Mouse (Mus musculus): ENCODE measurements around the gene Lck. TPM values are rescaled to one million over a fixed set of nuclear protein-coding genes. Genes with fewer than 3 reads are reported as not detected.
"Not testable (repeated sequence)": the region's sequence is repeated elsewhere in the genome, so short reads cannot be mapped to it uniquely, and the experiment has no call there.

The Lck gene
- polyA plus RNA-seq, 1 experiment from 2014 or later: 9.5 TPM

GRCm38 (mm10) chr4:129547631-129548030, 25.8 kb downstream of the Lck start:
- H3K4me1 ChIP-seq; H3K36me3 ChIP-seq; H3K27me3 ChIP-seq; H3K9me3 ChIP-seq; H3K4me3 ChIP-seq; H3K9ac ChIP-seq; H3K27ac ChIP-seq; H3K4me2 ChIP-seq; ATAC-seq (ENCODE audit: insufficient number of reproducible peaks, insufficient read depth, low FRiP score, low TSS enrichment, low read depth): not testable (repeated sequence)
- 86% methylated on average over 4 of the region's 4 CpGs for WGBS

DNA sequence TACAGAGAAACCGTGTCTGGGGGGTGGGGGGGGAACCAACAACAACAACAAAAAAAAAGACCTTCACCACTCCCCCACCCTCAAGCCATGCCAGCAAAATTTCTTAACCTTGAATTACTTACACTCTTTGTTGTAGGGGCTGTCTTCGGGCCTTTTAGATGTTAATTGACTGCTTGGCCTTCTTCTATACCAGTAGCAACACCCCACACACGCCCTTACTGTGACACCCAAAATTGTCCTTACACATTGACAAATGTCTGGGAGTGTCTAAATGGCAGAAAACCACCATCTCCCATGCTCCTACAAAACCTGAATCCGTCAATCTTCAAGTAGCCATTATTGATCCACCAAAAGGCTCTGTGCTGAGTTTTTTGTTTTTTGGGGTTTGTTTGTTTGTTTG, 29.3 kb downstream of the Lck start:
- no peak overlapping the region for H3K9ac ChIP-seq
- no peaks in the 10 kb centered on the region for H3K9me3 ChIP-seq
- H3K4me2 ChIP-seq: no peak overlapping the region
- WGBS: 85% methylated on average over 4 of the region's 4 CpGs
- H3K4me1 ChIP-seq: peaks cover 9% of the 10 kb centered on the region
- no peaks in the 10 kb centered on the region for H3K27me3 ChIP-seq
- no peak overlapping the region for H3K4me3 ChIP-seq
- H3K36me3 ChIP-seq: peaks cover 11% of the 10 kb centered on the region
- no peak overlapping the region for H3K27ac ChIP-seq
- no peak for ATAC-seq (ENCODE audit: insufficient number of reproducible peaks, insufficient read depth, low FRiP score, low TSS enrichment, low read depth)

GRCm38 (mm10) chr4:129542592-129543141, 30.8 kb downstream of the Lck start, which contains the start of gene Hdac1:
Hdac1 (minus strand) TSS chr4:129542713.
- WGBS: under 1% methylated on average over 46 of the region's 46 CpGs
- Histone ChIP-seq H3K4me3 (peak within 1 kb of the TSS; percentile 78), H3K4me1 (peaks cover 9% of the 10 kb centered on the region), H3K27ac (peak within 1 kb of the TSS; percentile 85), H3K9ac (peak within 1 kb of the TSS; percentile 91), H3K36me3 (peaks cover 17% of the 10 kb centered on the region), H3K27me3 (no peaks in the 10 kb centered on the region), H3K4me2 (peak within 1 kb of the TSS; percentile 72), H3K9me3 (no peaks in the 10 kb centered on the region)
- ATAC-seq (ENCODE audit: insufficient number of reproducible peaks, insufficient read depth, low FRiP score, low TSS enrichment, low read depth): peak; percentile 99

DNA sequence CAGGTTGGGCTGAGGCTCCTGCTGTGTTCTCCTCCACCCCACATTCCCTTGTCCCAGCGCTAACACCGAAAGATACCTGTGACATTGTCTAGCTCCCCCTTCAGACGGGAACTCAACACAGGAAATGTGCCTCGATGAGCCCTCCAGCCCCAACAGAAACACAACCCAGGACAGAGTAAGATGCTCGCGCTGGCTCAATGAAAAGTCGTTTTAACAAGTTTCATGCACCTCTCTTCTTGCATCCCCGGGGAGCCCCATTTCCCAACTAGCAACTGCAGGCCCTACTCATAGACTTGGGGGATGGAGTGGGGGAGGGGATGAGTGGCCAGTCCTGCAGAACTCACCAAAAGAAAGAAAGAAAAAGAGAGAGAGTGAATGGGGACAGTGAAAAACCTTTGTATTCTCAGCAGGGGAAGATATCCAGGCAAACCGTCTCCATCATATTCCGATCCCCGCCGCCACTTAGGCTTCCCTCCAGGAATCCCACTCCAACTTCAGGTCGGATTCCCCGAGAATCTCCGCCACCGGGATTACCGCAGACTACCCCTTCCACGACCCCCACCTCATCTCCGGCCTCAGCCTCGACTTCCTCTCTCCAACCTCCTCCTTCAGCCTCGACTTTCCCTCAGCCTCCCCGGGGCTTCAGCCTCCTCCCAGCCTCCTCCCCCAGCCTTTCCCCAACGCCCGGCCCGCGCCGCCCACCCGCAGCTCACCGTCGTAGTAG, 31.4 kb downstream of the Lck start:
- H3K36me3 ChIP-seq: peaks cover 23% of the 10 kb centered on the region

GRCm38 (mm10) chr4:129540012-129540411, 33.4 kb downstream of the Lck start:
- 94% methylated on average over 6 of the region's 6 CpGs for WGBS

More for the DNA sequence above, 31.4 kb downstream of the Lck start:
- peak overlapping the region; percentile 78 for H3K4me3 ChIP-seq
- WGBS: under 1% methylated on average over 30 of the region's 30 CpGs
- H3K27ac ChIP-seq: peak overlapping the region; percentile 85
- H3K4me2 ChIP-seq: peak overlapping the region; percentile 72
- peaks cover 9% of the 10 kb centered on the region for H3K4me1 ChIP-seq
- no peaks in the 10 kb centered on the region for H3K9me3 ChIP-seq
- ATAC-seq (ENCODE audit: insufficient number of reproducible peaks, insufficient read depth, low FRiP score, low TSS enrichment, low read depth): no peak
- no peaks in the 10 kb centered on the region for H3K27me3 ChIP-seq
- peak overlapping the region; percentile 91 for H3K9ac ChIP-seq

GRCm38 (mm10) chr4:129528901-129529300, 44.5 kb downstream of the Lck start:
- not testable (repeated sequence) for H3K9me3 ChIP-seq; H3K4me3 ChIP-seq; H3K4me1 ChIP-seq; H3K4me2 ChIP-seq; H3K9ac ChIP-seq; H3K27ac ChIP-seq; H3K27me3 ChIP-seq; ATAC-seq (ENCODE audit: insufficient number of reproducible peaks, insufficient read depth, low FRiP score, low TSS enrichment, low read depth)
- peaks cover 85% of the 10 kb centered on the region for H3K36me3 ChIP-seq
- 92% methylated on average over 6 of the region's 6 CpGs for WGBS

More at GRCm38 (mm10) chr4:129540012-129540411, 33.4 kb downstream of the Lck start:
- H3K27me3 ChIP-seq: no peaks in the 10 kb centered on the region
- H3K4me1 ChIP-seq: peaks cover 9% of the 10 kb centered on the region
- H3K27ac ChIP-seq: no peak overlapping the region
- H3K4me2 ChIP-seq: no peak overlapping the region
- H3K4me3 ChIP-seq: no peak overlapping the region
- no peak for ATAC-seq (ENCODE audit: insufficient number of reproducible peaks, insufficient read depth, low FRiP score, low TSS enrichment, low read depth)
- H3K9me3 ChIP-seq: no peaks in the 10 kb centered on the region
- no peak overlapping the region for H3K9ac ChIP-seq
- H3K36me3 ChIP-seq: peaks cover 39% of the 10 kb centered on the region

DNA sequence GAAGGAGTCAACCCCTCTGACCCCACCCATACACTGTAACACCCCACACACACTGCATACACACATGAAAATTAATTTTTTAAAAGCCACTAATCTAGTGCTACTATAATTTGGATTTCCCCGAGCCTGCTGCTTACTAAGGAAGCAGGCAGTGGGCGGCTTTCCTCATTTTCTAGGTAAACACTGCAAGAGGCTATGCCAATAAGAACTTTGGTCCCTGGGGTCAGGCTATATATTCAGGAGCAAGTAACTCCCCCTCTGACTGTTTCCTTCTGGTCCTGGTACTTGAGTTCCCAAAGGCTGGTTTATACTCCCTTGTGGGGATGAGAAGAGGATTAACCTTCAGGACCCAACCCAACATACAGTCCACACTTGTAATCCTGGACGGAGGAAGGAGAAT, 47.6 kb downstream of the Lck start:
- Histone ChIP-seq H3K9me3 (no peaks in the 10 kb centered on the region), H3K36me3 (peaks cover 90% of the 10 kb centered on the region), H3K4me3 (no peak overlapping the region), H3K27ac (no peak overlapping the region), H3K9ac (no peak overlapping the region), H3K4me1 (no peaks in the 10 kb centered on the region), H3K27me3 (no peaks in the 10 kb centered on the region), H3K4me2 (no peak overlapping the region)
- ATAC-seq (ENCODE audit: insufficient number of reproducible peaks, insufficient read depth, low FRiP score, low TSS enrichment, low read depth): no peak
- 85% methylated on average over 3 of the region's 3 CpGs for WGBS

- H3K27me3 ChIP-seq: no peaks in the 10 kb centered on the region
- no peak overlapping the region for H3K4me2 ChIP-seq
- H3K9me3 ChIP-seq: no peaks in the 10 kb centered on the region
- H3K36me3 ChIP-seq: peaks cover 90% of the 10 kb centered on the region
- H3K4me3 ChIP-seq: no peak overlapping the region
- H3K9ac ChIP-seq: no peak overlapping the region
- H3K27ac ChIP-seq: no peak overlapping the region
- no peaks in the 10 kb centered on the region for H3K4me1 ChIP-seq
- 85% methylated on average over 5 of the region's 5 CpGs for WGBS
- no peak for ATAC-seq (ENCODE audit: insufficient number of reproducible peaks, insufficient read depth, low FRiP score, low TSS enrichment, low read depth)
These were observed 48.1 kb downstream of the Lck start for GRCm38 (mm10) chr4:129525338-129525737.

DNA sequence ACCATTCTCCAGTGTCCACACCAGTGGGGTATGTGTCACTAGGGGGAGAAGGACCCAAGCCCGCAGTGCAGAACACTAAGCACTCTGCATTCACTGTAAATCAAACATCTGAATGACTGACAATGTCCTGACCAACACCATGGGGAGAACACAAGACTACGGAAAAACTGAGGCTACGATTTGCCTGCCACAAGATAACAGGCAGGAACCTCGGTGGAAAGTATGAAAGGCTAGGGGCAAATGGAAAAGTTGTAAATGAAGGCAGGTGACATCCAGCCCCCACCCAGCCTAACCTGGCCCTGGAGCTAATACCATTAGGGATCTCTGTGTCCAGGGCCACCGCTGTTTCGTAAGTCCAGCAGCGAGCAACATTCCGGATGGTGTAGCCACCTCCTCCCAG, 54.9 kb downstream of the Lck start:
- Histone ChIP-seq H3K4me3 (no peak overlapping the region), H3K36me3 (peaks cover 82% of the 10 kb centered on the region)
- WGBS: 91% methylated on average over 8 of the region's 8 CpGs

DNA sequence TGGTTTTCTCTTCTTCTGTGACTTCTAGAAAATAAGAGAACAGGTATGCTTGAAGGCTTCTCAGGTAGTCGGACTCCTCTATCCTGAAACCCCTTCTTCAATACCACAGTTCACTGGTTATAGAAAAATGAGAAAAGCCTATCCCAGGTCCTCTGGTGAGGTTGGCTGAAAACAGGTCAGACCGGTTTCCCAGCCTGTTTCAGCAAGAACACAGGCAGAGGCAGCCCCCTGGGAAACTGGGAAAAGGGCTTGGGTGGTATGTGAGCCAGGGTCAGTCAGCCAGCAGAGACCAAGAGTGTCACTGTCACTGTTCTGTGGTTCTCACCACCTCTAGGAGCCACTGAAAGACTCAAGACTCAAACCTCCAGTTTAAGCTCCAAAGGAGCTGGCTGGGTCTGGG, 56.5 kb downstream of the Lck start:
- no peaks in the 10 kb centered on the region for H3K27me3 ChIP-seq

More for the DNA sequence above, 54.9 kb downstream of the Lck start:
- Histone ChIP-seq H3K4me2 (no peak overlapping the region), H3K27me3 (no peaks in the 10 kb centered on the region), H3K27ac (no peak overlapping the region), H3K4me1 (peaks cover 19% of the 10 kb centered on the region), H3K9ac (no peak overlapping the region), H3K9me3 (no peaks in the 10 kb centered on the region)
- ATAC-seq (ENCODE audit: insufficient number of reproducible peaks, insufficient read depth, low FRiP score, low TSS enrichment, low read depth): no peak

DNA sequence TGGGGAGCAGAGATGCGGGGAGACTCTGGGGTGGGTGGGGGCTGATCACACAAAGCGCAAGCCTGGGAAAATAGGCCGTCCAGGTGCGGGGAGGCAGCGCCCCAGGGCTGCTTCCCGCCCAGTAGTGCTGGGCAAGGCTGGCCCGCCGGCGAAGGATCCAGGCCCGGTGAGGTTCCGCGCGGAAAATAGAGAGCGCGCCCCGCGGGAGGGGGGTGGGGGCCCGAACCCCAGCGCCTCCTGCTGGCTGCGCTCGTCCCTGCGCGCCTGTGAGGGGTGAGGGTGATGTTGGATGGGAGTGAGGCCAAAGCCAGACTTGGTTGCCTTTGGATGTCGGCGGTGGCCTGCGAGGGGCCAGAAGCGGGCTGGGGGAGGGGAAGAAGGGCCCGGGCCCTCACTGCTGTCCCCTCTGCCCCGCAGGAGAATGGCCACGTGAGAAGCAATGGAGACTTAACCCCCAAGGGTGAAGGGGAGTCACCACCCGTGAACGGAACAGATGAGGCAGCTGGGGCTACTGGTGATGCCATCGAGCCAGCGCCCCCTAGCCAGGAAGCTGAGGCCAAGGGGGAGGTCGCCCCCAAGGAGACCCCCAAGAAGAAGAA, 59.0 kb downstream of the Lck start:
- Histone ChIP-seq H3K9ac (peak overlapping the region; percentile 100), H3K9me3 (no peaks in the 10 kb centered on the region), H3K36me3 (peaks cover 40% of the 10 kb centered on the region), H3K4me2 (peak overlapping the region; percentile 82), H3K4me3 (peak overlapping the region; percentile 99), H3K4me1 (peaks cover 47% of the 10 kb centered on the region), H3K27ac (peak overlapping the region; percentile 97), H3K27me3 (no peaks in the 10 kb centered on the region)
- peak; percentile 28 for ATAC-seq (ENCODE audit: insufficient number of reproducible peaks, insufficient read depth, low FRiP score, low TSS enrichment, low read depth)
- under 1% methylated on average over 35 of the region's 35 CpGs for WGBS

More for the DNA sequence above, 56.5 kb downstream of the Lck start:
- WGBS: 34% methylated on average over 2 of the region's 2 CpGs
- ATAC-seq (ENCODE audit: insufficient number of reproducible peaks, insufficient read depth, low FRiP score, low TSS enrichment, low read depth): no peak
- Histone ChIP-seq H3K4me2 (peak overlapping the region; percentile 35), H3K36me3 (peaks cover 66% of the 10 kb centered on the region), H3K9ac (no peak overlapping the region), H3K4me1 (peaks cover 32% of the 10 kb centered on the region), H3K27ac (peak overlapping the region; percentile 85), H3K9me3 (no peaks in the 10 kb centered on the region), H3K4me3 (peak overlapping the region; percentile 3; the same call in 1 of the 2 replicates)

GRCm38 (mm10) chr4:129513891-129514290, 59.5 kb downstream of the Lck start:
- ATAC-seq (ENCODE audit: insufficient number of reproducible peaks, insufficient read depth, low FRiP score, low TSS enrichment, low read depth): peak; percentile 12

More at GRCm38 (mm10) chr4:129513891-129514290, 59.5 kb downstream of the Lck start:
- Histone ChIP-seq H3K4me3 (peak overlapping the region; percentile 99), H3K27ac (peak overlapping the region; percentile 97), H3K4me2 (peak overlapping the region; percentile 82), H3K4me1 (peaks cover 53% of the 10 kb centered on the region), H3K9ac (peak overlapping the region; percentile 100), H3K36me3 (peaks cover 38% of the 10 kb centered on the region), H3K9me3 (no peaks in the 10 kb centered on the region), H3K27me3 (no peaks in the 10 kb centered on the region)
- under 1% methylated on average over 47 of the region's 57 CpGs for WGBS

All from embryonic facial prominence, embryonic 13.5 days (tissue).